Mouse (Mus musculus) gastrocnemius, postnatal 14 days (tissue): ENCODE results near the gene Ano1. TPM values are rescaled to one million over a fixed set of nuclear protein-coding genes. Genes with fewer than 3 reads are reported as not detected.

Experiments used
- DNase-seq: peaks from one replicate; pipeline ENCODE4 v3.0.0; 2021; ENCODE audit warnings: mixed read lengths
- intact Hi-C: fragments of 180-260 bp; cut with DNase I; formaldehyde crosslinking; loops from one replicate; pipeline ENCODE4 v1.15.1; 2025; ENCODE audit warnings: low total_unique reads
- total RNA-seq, 2 experiments: library from RNA; stranded (reverse); gene quantifications; 2 replicates each; pipeline ENCODE4 v1.2.3; 2021

Gene Ano1
- total RNA-seq, 2 experiments from 2014 or later: 8.5 to 10.1 TPM

DNA sequence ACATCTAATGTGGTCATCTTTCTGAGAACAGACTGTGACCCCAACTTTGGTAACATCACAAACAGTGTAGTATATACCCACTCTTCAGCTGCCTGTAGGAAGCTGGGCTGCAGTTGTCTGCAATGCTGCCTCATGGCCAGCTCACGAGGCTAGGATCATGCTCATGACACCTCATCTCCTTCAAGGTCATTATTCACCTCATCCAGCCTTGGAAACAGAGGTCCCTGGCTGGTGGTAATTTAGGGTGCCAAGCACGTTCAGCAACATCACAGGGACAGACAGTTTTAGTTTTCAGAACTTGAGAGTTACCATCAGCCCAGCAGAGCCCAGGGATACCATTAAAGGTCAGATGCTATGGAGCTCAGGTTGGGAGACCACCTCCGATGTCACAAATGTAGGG is 86.2 kb downstream of the Ano1 start:
- intact Hi-C loops: no loop called here

GRCm38 (mm10) chr7:144663566-144663965 is 88.2 kb downstream of the Ano1 start:
- intact Hi-C loops: no loop called here
- DNase-seq: no peak

More for the DNA sequence above, 86.2 kb downstream of the Ano1 start:
- DNase-seq: no peak

- no peak for DNase-seq
- intact Hi-C loops: no loop called here
Observed at GRCm38 (mm10) chr7:144656261-144656967, 95.4 kb downstream of the Ano1 start.

DNA sequence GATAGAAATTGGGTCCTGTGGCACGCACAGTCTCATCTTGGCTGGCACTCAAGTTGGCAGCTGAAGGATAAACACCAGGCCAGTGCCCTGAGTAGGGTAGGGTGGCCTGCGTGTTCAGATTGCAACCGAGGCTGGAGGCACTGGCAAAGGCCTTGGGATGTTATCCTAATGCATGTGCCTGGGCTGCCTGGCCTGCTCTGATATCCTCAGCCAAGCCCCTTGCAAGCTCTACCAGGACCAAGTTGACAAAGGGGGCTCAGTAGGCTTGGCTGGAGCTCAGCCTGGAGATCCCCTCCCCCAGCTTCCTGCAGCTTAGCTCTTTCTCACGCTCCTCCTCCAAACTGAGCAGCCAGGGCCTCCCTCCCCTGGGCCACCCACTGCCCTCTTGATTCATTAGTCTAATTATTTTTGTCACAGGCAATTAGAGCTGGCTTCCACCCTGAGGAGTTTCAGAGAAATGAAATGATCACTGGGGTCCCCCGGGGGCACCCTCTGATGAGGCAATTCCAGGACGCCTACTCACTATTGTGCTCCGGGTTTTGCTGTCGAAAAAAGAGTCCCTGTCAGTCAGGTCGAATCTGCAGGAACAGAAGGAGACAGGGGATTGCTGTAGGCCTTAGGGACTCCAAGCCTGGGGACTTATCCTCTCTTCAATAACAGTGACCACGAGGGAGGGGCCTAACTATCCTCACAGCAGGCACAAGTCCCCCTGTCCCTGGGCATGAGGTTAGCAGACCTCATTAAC is 97.9 kb downstream of the Ano1 start:
- intact Hi-C loops: no loop called here
- DNase-seq: peak; percentile 34

GRCm38 (mm10) chr7:144647547-144647946 is 104.2 kb downstream of the Ano1 start:
- DNase-seq: peak; percentile 25
- intact Hi-C loops: no loop called here

DNA sequence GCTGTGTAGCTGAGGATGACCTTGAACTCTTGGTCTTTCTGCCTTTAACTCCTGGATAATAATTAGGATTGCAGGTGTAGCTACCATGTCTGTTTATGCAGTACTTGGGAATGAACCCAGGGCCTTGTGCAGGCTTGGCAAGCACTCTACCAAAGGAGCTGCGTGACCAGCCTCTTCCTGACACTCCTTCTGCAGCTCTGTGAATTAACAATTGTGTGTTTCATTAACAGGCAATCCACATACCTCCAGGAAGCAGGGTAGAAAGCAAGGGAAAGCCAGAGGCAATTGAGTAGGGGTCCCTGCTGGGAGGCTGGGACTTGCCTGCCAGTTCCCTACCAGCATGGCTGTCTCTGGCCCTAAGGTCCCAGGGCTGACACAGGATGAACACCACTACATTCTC is 111.0 kb downstream of the Ano1 start:
- intact Hi-C loops: no loop called here
- DNase-seq: no peak

DNA sequence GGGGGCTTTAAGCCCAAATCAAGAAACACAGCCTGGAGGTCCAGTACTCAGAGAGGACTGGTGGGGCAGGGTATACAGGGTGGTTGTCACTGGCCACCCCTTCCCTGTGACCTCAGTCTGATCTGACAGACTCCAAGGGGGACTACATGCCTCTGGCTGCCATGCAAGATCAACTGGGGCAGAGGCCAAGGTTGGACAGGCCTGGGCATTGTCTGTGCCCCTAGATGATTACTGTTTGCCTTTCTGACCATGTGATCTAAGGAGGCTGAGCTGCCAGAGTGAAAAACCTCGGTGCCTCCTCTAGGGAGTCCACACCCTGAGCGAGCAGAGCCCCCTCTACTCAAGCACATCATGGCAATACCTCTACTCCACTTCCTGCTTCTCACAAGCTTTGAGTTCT is 115.8 kb downstream of the Ano1 start:
- intact Hi-C loops: no loop called here
- no peak for DNase-seq

DNA sequence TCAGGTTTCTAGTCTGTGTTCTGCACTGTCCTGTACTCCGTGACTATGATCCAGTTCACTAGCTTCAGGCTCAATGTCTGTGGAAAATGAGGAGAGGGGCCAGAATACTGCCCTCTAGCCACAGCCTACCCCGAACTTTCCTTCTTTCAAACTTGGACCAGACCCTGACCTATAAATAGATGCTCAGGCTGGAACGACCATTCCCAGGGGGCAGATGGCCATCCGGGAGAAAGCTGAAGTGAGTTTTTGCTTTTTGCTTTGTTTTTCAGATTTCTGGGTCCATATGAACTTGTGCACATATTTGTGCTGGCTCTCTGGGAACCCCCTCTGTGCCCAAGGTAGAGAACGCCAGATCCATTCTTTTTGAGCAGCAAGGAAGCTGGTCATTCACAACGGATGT is 116.9 kb downstream of the Ano1 start:
- no peak for DNase-seq
- intact Hi-C loops: no loop called here

GRCm38 (mm10) chr7:144634450-144634849 is 117.3 kb downstream of the Ano1 start:
- DNase-seq: no peak
- intact Hi-C loops: no loop called here

GRCm38 (mm10) chr7:144632321-144632720 is 119.5 kb downstream of the Ano1 start:
- DNase-seq: no peak
- intact Hi-C loops: no loop called here

DNA sequence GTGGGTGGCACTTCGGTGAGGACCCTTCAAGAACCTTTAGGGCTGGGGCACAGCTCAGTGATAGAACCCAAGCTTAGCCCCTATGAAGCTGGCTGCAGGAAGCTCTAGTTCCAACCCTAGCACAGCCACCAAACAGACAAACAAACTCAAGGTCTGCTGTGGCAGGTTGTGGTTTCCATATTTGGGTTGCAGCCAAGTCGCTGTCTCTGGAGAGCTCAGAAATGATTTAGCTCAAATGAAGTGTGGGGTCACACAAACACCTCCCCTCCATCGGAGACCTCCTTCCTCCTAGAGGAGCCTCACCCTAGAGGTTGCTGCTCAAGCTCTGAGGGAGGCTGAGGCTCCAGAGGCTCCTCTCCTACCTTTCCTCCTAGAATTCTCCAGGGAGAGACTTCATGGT is 121.2 kb downstream of the Ano1 start:
- intact Hi-C loops: no loop called here
- DNase-seq: no peak

- intact Hi-C loops: no loop called here
- DNase-seq: no peak
Observed at GRCm38 (mm10) chr7:144628334-144628915, 123.3 kb downstream of the Ano1 start.

DNA sequence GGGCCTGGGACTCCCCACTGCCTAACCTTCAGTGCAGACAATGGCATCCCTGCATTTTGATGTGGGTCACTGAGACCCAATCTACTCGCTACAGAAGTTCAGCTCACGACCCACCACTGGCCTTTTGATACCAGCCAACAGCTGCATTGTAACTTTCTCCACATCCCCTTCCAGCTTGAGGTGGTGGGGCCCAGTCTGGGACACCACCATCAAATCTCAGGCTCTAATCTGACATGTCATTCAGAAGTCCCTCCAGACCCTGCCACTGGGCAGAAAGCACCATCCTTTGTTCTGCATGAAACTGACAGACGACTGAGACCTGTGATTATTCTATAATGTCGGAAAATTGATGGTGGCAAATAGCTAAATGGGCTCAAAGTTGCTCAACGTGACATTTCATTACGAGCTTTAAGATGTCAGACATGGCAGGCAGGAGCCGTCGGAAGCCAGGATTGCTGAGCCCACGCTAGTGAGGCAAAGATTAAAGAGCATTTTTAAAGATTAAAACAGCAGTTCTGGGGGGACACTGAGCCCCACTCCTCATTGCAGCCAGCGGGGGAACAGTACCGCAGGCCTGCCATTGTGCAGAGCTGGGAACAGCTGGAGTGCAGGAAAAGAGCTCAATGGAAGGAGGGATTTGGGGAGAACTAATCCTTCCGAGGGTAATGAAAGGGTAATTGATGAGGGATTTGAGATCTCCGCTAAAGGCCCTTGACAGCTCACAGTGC is 124.0 kb downstream of the Ano1 start:
- no peak for DNase-seq
- intact Hi-C loops: no loop called here

- intact Hi-C loops: no loop called here
- no peak for DNase-seq
Observed at GRCm38 (mm10) chr7:144626042-144626441, 125.7 kb downstream of the Ano1 start.

DNA sequence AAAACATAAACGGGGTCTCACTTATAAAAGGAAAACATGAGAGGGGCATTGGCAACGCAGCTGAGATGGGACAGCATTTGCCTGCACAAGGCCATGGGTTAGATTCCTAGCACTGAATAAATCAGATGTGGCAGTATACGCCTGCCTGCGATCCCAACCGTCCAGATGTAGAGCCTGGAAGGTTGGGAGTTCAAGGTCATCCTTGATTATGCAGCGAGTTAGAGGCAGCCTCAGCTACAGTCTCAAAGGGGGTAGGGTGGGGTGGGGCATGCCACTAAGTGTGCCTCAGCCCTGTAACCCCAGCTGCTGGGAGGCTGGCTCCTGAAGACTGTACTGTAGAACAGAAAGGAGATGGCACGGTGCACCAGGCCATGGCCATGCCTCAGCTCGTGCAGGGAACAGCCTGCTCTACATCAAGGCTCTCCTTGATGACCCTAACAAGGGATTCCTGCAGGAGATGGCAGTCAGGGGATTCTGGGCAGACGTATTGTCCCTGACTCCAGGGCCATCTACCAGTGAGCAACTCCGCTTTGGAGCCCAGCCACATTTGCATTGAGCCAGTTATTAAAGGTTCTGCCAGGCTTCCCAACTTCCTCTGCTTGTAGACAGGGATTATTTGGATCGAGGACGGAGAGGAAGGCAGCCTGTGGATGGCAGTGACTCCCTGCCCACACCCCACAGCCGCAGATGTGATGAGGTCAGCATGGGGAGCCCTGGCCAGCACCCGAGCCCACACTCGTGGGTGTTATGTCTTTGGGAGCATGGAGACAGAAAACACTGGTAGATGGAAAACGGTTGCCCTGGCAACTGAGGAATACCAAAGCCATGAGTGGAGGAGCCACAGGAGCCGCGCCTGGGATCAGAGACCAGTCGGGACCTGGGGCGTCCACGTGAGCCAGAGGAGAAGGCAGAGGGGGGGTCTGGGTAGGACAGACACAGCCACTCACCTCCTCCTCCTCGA is 130.8 kb downstream of the Ano1 start:
- intact Hi-C loops: no loop called here
- peak; percentile 18 for DNase-seq

DNA sequence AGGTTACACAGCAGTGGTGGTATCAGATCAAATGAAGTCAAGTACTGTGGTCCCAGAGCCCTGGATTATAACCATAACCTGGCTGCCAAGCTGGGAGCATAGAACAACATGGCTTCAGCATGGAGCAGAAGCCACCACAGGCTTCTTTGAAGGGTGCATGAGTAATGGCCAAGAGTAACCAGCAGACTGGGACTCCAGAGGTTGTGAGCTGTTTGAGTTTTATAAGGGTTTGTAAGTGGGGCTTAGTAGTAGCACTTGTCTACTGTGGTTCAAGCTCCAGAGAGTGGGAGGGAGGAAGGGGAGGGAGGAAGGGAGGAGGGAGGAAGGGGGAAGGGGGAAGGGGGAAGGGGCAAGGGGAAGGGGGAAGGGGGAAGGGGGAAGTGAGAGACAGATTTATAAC is 131.5 kb downstream of the Ano1 start:
- intact Hi-C loops: no loop called here
- no peak for DNase-seq

GRCm38 (mm10) chr7:144615343-144615742 is 136.4 kb downstream of the Ano1 start:
- intact Hi-C loops: no loop called here
- no peak for DNase-seq

DNA sequence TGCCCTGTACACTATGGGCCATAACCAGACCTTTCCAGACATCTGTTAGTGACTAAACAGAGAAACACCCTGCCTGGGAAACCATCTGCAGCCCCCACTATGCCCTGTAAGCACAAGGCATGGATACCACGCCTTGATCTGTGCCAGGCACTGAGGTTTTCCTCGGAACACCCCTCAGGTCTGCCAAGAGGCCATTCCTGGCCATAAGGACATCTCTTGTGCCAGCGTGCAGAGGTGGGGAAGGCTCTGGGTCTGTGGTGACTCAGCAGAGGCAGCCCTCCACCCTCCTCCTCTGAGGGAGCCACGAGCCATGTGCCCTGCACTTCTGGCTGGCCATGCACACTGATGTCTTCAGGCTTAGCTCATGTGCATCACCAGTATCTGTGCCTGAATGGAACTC is 138.9 kb downstream of the Ano1 start:
- intact Hi-C loops: no loop called here
- DNase-seq: no peak

DNA sequence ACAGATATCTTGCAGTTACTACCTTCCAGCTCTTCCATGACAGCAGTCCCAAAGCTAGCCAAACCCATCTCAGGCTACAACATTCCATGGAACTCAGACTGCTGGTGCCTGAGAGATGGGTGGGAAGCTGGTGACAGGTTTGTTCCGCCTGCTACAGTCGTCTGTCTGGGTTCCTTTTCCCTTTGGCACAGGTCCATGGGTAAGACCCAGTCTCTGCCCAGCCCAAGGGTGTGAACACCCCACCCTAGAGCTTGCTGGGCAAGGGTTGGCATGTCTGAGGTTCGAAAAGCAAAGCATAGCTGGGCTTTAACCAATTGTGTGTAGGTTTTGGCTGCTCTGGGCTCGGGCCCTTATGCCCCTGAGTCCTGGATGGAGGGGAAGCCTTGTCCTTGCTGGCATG is 139.4 kb downstream of the Ano1 start:
- DNase-seq: no peak
- intact Hi-C loops: no loop called here
